Mouse (Mus musculus) liver, embryonic 14.5 days (tissue): Measurements from ENCODE around the gene Rpp21.

Source experiments
- CTCF ChIP-seq: IDR thresholded peaks from 2 replicates; pipeline ENCODE4 v1.5.1; 2016; ENCODE audit warnings: antibody characterized with exemption, low read depth, control low read depth
- EP300 ChIP-seq: IDR thresholded peaks from 2 replicates; pipeline ENCODE4 v1.6.1; 2016; ENCODE audit warnings: antibody characterized with exemption, low read depth

- TF ChIP-seq CTCF (no peak), EP300 (no peak)
Measured at GRCm38 (mm10) chr17:36270956-36271585, 13.2 kb upstream of the Rpp21 start.
